Mouse (Mus musculus) lung, embryonic 15.5 days (tissue): ENCODE data around the gene Usp46. TPM values are rescaled to one million over a fixed set of nuclear protein-coding genes. Genes with fewer than 3 reads are reported as not detected.

Experiments used
- ATAC-seq: fragments of 200-750 bp; cut with Nextera tagmentation; 2 replicates; pipeline ENCODE4 v1.8.0; 2017; ENCODE audit warnings: moderate number of reproducible peaks, borderline replicate concordance; ENCODE audit not compliant: low FRiP score, low TSS enrichment; ENCODE audit errors: extremely low read depth
- H3K27ac ChIP-seq: fragments of 300-500 bp; sonication (generic); 2 replicates; pipeline ENCODE4 v1.5.1; 2015; ENCODE audit warnings: moderate library complexity, mild to moderate bottlenecking, inconsistent platforms
- H3K27me3 ChIP-seq: fragments of 300-500 bp; sonication (generic); 2 replicates; pipeline ENCODE4 v1.6.1; 2015; ENCODE audit warnings: inconsistent platforms
- H3K36me3 ChIP-seq: fragments of 300-500 bp; sonication (generic); 2 replicates; pipeline ENCODE4 v1.6.1; 2015; ENCODE audit warnings: inconsistent platforms
- H3K4me1 ChIP-seq: fragments of 300-500 bp; sonication (generic); 2 replicates; pipeline ENCODE4 v1.6.1; 2015; ENCODE audit warnings: inconsistent platforms
- H3K4me2 ChIP-seq: fragments of 300-500 bp; sonication (generic); 2 replicates; pipeline ENCODE4 v1.6.1; 2015; ENCODE audit warnings: inconsistent platforms, mild to moderate bottlenecking, moderate library complexity
- H3K4me3 ChIP-seq: fragments of 300-500 bp; sonication (generic); 2 replicates; pipeline ENCODE4 v1.5.1; 2015; ENCODE audit warnings: mild to moderate bottlenecking, inconsistent platforms
- H3K9ac ChIP-seq: fragments of 300-500 bp; sonication (generic); 2 replicates; pipeline ENCODE4 v1.6.1; 2015; ENCODE audit warnings: inconsistent platforms
- H3K9me3 ChIP-seq: fragments of 300-500 bp; sonication (generic); 2 replicates; pipeline ENCODE4 v1.6.1; 2016; ENCODE audit warnings: inconsistent platforms
- WGBS: fragments of 180-500 bp; shearing (Covaris S2); methylation state at CpG from one replicate; pipeline ENCODE4 v1.1.7; 2015; 5-methylcytosine and 5-hydroxymethylcytosine counted together
- polyA plus RNA-seq: library from polyadenylated mRNA; unstranded; fragments of >200 nt; fragmentation: Nextera tagmentation; extraction: Ambion mirVana; gene quantifications from 2 replicates; pipeline ENCODE4 v1.2.1, GENCODE M21; 2015

The Usp46 gene
- polyA plus RNA-seq, 1 experiment from 2014 or later: 46.4 TPM

DNA sequence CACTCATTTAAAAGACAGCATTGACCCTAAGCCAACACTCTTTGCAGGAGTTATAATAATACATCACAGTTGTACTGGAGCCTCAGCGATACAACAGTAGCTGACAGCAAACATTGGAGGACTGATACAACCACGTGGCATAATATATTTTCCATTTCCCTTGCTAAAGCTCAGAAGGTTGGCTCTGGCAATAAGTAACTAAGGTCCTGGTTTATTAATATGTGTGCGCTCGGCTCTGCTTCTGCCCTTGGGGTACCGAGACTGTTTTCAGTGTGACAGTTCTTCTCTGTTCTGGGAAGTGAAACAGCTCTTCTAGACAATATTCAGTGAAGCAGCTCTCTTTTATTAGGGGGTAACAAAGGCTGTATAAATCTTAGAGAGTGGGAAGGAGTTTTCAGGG lies 50.7 kb downstream of the Usp46 start:
- ATAC-seq: no peak
- H3K36me3 ChIP-seq: peaks cover 50% of the 10 kb centered on the region
- no peak overlapping the region for H3K27ac ChIP-seq
- 0 out of 2 replicates have a peak, but pooled peaks cover 6% of the 10 kb centered on the region for H3K9me3 ChIP-seq
- WGBS: 86% methylated on average over 5 of the region's 5 CpGs
- no peaks in the 10 kb centered on the region for H3K27me3 ChIP-seq
- H3K4me3 ChIP-seq: no peak overlapping the region
- 0 out of 2 replicates have a peak, but pooled peaks cover 2% of the 10 kb centered on the region for H3K4me1 ChIP-seq
- no peak overlapping the region for H3K9ac ChIP-seq
- no peak overlapping the region for H3K4me2 ChIP-seq

DNA sequence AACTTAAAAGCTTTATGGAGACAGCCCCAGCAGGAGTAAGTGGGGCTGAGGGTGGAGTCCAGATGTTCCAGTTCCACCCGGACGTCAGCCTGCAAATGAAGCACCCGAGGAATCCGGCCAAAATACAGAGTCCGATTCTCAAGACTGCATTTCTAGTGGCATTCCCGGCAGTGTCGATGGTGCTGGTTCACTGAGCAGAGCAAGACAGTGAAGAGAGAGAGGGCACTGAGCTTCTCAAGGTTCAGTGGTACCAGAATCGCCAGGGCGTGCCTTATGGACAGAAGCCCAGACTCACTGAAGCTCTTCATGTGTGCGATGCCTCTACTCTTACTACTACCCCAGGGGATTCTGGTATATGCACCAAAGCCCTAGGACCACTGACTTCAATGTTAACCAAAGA lies 56.6 kb downstream of the Usp46 start:
- peaks cover 43% of the 10 kb centered on the region for H3K36me3 ChIP-seq
- no peak overlapping the region for H3K4me2 ChIP-seq
- no peak overlapping the region for H3K4me3 ChIP-seq
- H3K9ac ChIP-seq: no peak overlapping the region
- 81% methylated on average over 10 of the region's 10 CpGs for WGBS
- no peak for ATAC-seq
- no peak overlapping the region for H3K27ac ChIP-seq
- no peaks in the 10 kb centered on the region for H3K27me3 ChIP-seq
- H3K4me1 ChIP-seq: no peaks in the 10 kb centered on the region
- no peaks in the 10 kb centered on the region for H3K9me3 ChIP-seq

GRCm38 (mm10) chr5:74007492-74008070 lies 60.6 kb downstream of the Usp46 start:
- H3K9me3 ChIP-seq: no peaks in the 10 kb centered on the region
- H3K27ac ChIP-seq: no peak overlapping the region
- no peaks in the 10 kb centered on the region for H3K27me3 ChIP-seq
- 39% methylated on average over 3 of the region's 3 CpGs for WGBS
- no peak overlapping the region for H3K4me2 ChIP-seq
- no peak overlapping the region for H3K4me3 ChIP-seq
- peaks cover 47% of the 10 kb centered on the region for H3K36me3 ChIP-seq
- no peaks in the 10 kb centered on the region for H3K4me1 ChIP-seq
- no peak overlapping the region for H3K9ac ChIP-seq
- no peak for ATAC-seq

DNA sequence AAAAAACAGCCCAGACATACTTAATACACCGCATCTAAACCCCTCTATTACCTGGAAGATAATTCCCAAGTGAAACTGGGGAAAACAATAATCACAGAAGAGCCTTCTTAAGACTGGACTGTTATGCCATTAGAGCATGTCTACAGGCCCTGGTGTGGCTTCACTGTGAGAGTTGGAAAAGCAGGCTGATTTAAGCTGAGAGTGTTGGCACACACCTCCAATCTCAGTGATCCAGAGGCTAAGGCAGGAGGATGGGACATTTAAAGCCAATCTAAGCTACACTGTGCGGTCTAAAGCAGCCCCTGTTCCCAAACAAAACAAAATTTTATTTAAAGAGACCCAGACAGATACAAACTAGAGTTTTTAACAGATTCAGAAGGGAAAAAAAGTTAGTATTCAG lies 62.3 kb downstream of the Usp46 start:
- Histone ChIP-seq H3K36me3 (peaks cover 45% of the 10 kb centered on the region), H3K4me2 (no peak overlapping the region), H3K4me3 (no peak overlapping the region), H3K27me3 (no peaks in the 10 kb centered on the region), H3K27ac (no peak overlapping the region), H3K9ac (no peak overlapping the region), H3K9me3 (no peaks in the 10 kb centered on the region), H3K4me1 (no peaks in the 10 kb centered on the region)
- no peak for ATAC-seq
- 92% methylated on average over 2 of the region's 2 CpGs for WGBS

DNA sequence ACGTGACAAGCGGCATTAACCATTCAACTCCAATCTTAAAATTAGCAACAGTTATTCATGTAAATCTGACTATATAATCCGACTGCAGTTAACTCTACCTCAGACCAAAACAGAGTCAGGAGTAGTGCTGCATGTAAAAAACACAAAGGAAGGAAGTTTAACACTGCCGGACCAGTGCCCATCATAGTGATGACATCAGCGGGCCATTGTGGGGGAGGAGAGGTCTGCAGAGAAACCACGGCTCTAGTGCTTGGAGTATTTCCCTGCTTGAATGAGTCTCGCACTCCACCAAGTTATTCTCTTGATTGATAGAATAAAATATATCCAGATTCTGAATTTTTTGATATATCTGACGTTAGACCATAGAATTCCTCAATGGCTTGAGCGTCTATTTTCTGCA lies 66.5 kb downstream of the Usp46 start:
- Histone ChIP-seq H3K9me3 (no peaks in the 10 kb centered on the region), H3K27ac (no peak overlapping the region), H3K4me1 (no peaks in the 10 kb centered on the region), H3K4me3 (no peak overlapping the region), H3K4me2 (no peak overlapping the region), H3K27me3 (no peaks in the 10 kb centered on the region), H3K9ac (no peak overlapping the region), H3K36me3 (peaks cover 38% of the 10 kb centered on the region)
- ATAC-seq: no peak
- 69% methylated on average over 9 of the region's 9 CpGs for WGBS

GRCm38 (mm10) chr5:73998966-73999365 lies 69.3 kb downstream of the Usp46 start:
- H3K9ac ChIP-seq: no peak overlapping the region
- H3K4me1 ChIP-seq: 0 out of 2 replicates have a peak, but pooled peaks cover 4% of the 10 kb centered on the region
- no peak for ATAC-seq
- H3K4me3 ChIP-seq: no peak overlapping the region
- 71% methylated on average over 5 of the region's 5 CpGs for WGBS
- peaks cover 21% of the 10 kb centered on the region for H3K36me3 ChIP-seq
- no peaks in the 10 kb centered on the region for H3K27me3 ChIP-seq
- H3K4me2 ChIP-seq: no peak overlapping the region
- no peaks in the 10 kb centered on the region for H3K9me3 ChIP-seq
- H3K27ac ChIP-seq: no peak overlapping the region

- H3K4me3 ChIP-seq: no peak overlapping the region
- peaks cover 5% of the 10 kb centered on the region; the same call in 1 of the 2 replicates for H3K36me3 ChIP-seq
- 0 out of 2 replicates have a peak, but pooled peaks cover 4% of the 10 kb centered on the region for H3K4me1 ChIP-seq
- H3K27me3 ChIP-seq: no peaks in the 10 kb centered on the region
- H3K9me3 ChIP-seq: no peaks in the 10 kb centered on the region
- no peak overlapping the region for H3K4me2 ChIP-seq
- no peak overlapping the region for H3K9ac ChIP-seq
- ATAC-seq: peak; percentile 64; the same call in 1 of the 2 replicates
- no peak overlapping the region for H3K27ac ChIP-seq
Observed at GRCm38 (mm10) chr5:73994850-73995249, 73.4 kb downstream of the Usp46 start.

DNA sequence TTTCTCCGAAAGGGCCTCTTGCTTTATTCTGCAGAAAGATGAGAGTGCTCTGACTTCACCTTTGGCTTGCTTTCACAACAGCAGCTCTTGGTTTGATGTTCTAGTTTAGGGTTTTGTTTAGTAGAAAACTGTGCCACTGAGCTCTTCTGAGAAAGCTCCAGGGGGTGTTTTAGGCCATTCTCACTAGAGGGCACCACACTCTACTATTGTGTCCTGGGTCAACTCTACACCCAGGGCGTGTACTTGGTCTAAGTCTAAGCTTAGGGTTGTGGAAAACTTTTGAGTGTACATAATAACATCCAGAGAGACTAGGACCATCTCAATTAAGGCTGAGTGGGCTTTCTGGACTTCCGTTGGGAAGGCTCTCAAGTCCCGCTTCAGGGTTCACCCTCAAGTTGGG lies 74.7 kb downstream of the Usp46 start:
- WGBS: 77% methylated on average over 4 of the region's 4 CpGs
- Histone ChIP-seq H3K4me2 (no peak overlapping the region), H3K27ac (no peak overlapping the region), H3K4me1 (0 out of 2 replicates have a peak, but pooled peaks cover 4% of the 10 kb centered on the region), H3K9ac (no peak overlapping the region), H3K4me3 (no peak overlapping the region), H3K36me3 (no peaks in the 10 kb centered on the region), H3K9me3 (no peaks in the 10 kb centered on the region), H3K27me3 (no peaks in the 10 kb centered on the region)
- ATAC-seq: no peak

DNA sequence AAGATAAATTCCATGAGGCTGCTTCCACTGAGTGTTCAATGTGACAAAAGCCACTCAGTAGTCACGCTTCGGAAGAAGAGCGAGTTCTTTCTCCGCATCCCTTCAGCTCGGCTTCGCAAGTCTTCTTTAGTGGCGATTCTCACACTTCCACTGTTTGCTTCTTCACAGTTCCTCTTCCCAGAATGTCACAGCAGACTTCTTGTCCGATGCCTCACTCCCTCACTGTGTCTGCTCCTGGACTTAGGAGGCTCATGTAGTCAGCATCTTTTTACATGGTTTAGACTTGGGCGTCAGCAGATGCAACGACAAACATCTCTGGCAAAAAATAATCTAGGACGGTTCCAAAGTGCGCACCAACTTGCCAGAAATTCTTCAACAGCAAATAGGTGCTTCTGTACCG lies 75.9 kb downstream of the Usp46 start:
- ATAC-seq: no peak
- H3K4me1 ChIP-seq: 0 out of 2 replicates have a peak, but pooled peaks cover 4% of the 10 kb centered on the region
- WGBS: 90% methylated on average over 13 of the region's 13 CpGs
- no peak overlapping the region for H3K4me3 ChIP-seq
- no peaks in the 10 kb centered on the region for H3K36me3 ChIP-seq
- no peak overlapping the region for H3K4me2 ChIP-seq
- H3K27ac ChIP-seq: no peak overlapping the region
- no peaks in the 10 kb centered on the region for H3K9me3 ChIP-seq
- no peak overlapping the region for H3K9ac ChIP-seq
- no peaks in the 10 kb centered on the region for H3K27me3 ChIP-seq

DNA sequence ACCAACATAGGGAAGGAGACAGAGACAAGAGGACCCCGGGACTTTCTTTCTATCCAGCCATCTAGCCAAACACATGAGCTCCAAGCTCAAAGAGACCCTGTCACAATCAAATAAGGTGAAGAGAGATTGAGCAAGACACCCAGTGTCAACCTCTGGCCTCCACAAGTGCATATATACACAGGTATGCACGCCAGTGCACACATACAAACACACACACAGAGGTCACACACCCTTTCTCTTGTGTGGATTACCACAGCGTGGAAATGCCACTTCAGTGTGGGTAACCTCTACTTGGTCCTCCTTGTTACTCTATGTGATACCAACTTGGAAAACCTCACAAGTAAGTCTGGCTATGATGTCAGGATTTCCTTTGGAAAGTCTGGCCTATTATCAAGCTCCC lies 78.7 kb downstream of the Usp46 start:
- H3K36me3 ChIP-seq: no peaks in the 10 kb centered on the region
- no peak overlapping the region for H3K4me2 ChIP-seq
- ATAC-seq: no peak
- no peak overlapping the region for H3K4me3 ChIP-seq
- 78% methylated on average over 3 of the region's 3 CpGs for WGBS
- H3K9me3 ChIP-seq: no peaks in the 10 kb centered on the region
- H3K27ac ChIP-seq: no peak overlapping the region
- 0 out of 2 replicates have a peak, but pooled peaks cover 4% of the 10 kb centered on the region for H3K4me1 ChIP-seq
- no peak overlapping the region for H3K9ac ChIP-seq
- no peaks in the 10 kb centered on the region for H3K27me3 ChIP-seq

DNA sequence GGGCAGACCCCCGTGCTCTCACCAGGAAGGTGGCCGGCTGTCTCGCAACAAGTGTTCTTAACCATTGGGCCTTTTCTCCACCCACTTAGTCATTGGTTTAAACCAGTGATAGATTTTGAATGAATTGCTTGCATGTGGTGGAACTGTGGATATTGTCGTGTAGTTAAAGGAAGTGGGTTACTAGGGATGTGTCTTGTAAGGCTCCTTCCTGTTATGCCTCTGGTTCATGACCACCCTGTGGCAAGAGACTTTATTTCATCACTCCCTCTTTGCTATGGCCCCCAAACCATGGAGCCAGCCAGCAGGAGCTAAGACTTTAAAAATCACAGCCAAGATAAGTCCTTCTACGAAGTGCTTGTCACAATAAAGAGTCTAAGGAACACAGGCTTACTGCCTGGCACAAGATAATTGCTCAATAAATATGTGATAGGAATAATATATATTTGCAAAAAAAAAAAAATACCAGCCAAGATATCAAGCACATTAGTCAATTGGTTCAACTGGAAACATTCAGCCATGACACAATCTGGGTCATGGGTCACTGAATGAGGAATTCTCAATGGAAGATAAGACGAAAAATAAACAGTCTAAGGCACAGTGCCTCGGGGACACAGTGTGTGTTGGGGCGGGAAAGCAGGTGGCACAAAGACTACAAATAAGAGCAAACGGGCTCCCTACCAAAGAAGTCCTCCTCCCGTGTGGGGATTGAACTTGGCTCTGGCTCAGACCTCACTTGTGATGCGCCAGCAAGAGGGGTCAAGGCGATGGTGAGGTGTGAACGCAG lies 80.3 kb downstream of the Usp46 start:
- no peak for ATAC-seq
- no peak overlapping the region for H3K4me2 ChIP-seq
- H3K4me3 ChIP-seq: no peak overlapping the region
- H3K27me3 ChIP-seq: no peaks in the 10 kb centered on the region
- 67% methylated on average over 13 of the region's 13 CpGs for WGBS
- H3K9me3 ChIP-seq: no peaks in the 10 kb centered on the region
- H3K9ac ChIP-seq: no peak overlapping the region
- H3K27ac ChIP-seq: no peak overlapping the region
- no peaks in the 10 kb centered on the region for H3K4me1 ChIP-seq
- H3K36me3 ChIP-seq: no peaks in the 10 kb centered on the region

GRCm38 (mm10) chr5:73977426-73977825 lies 90.8 kb downstream of the Usp46 start:
- Histone ChIP-seq H3K9me3 (no peaks in the 10 kb centered on the region), H3K4me1 (no peaks in the 10 kb centered on the region; the same call in 1 of the 2 replicates), H3K4me3 (no peak overlapping the region), H3K9ac (no peak overlapping the region), H3K36me3 (no peaks in the 10 kb centered on the region), H3K27ac (no peak overlapping the region), H3K27me3 (no peaks in the 10 kb centered on the region), H3K4me2 (no peak overlapping the region)
- no peak for ATAC-seq
- 46% methylated on average over 11 of the region's 11 CpGs for WGBS
